Mouse (Mus musculus): ENCODE measurements at regions not wholly inside any gene's neighbourhood (a gene's known extent, or its start where the extent isn't known, plus 50 kb on each side); places are given as distances from the start of the nearest gene placed in this dataset.

GRCm38 (mm10) chr8:7710764-7711163 is 950.3 kb downstream of the Efnb2 start:
- TF ChIP-seq POLR2A (IDR thresholded peaks at IDR 0.05; ENCODE audit: insufficient read depth, low read length) (no peak), EP300 (IDR thresholded peaks at IDR 0.05; ENCODE audit: insufficient read depth, low read depth, low read length) (no peak)
